Mouse (Mus musculus) 3T3-L1 (cell line): ENCODE data around the gene Gtf3c4.

Source experiments
- DNase-seq: peaks from one replicate; pipeline ENCODE4 v3.0.0-alpha.2; 2015; ENCODE audit warnings: low read depth, low spot score

Gtf3c4 gene

GRCm38 (mm10) chr2:28840222-28840951 lies at the start of gene Gtf3c4, which contains the start of gene Ddx31:
Gene Gtf3c4 (minus strand): TSS chr2:28840360.
Gene Ddx31 (plus strand): TSS chr2:28840406.
- DNase-seq = peak; percentile 88

- DNase-seq = no peak
These were observed 44.8 kb upstream of the Gtf3c4 start for GRCm38 (mm10) chr2:28884914-28885313.

GRCm38 (mm10) chr2:28882826-28883485 lies 42.8 kb upstream of the Gtf3c4 start:
- DNase-seq = no peak

GRCm38 (mm10) chr2:28882047-28882446 lies 41.9 kb upstream of the Gtf3c4 start:
- no peak for DNase-seq

DNA sequence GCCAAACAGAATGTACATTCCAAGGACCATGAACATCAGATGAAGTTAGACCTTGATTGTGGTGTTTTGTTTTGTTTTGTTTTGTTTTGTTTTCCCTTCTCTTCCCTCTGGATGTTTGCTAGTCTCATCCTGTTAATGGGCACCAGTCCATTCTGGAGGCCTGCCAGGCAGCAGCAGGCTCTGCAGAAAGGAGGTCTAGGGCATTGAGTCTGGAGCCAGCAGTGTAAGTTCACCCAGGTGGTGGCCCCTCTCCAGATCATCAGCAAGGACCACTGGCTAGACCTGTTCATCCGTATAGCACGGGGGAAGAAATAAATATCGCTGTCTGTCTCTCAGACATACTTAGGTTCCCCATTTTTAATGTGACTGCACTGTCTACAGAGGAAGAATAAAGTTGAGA lies 41.1 kb upstream of the Gtf3c4 start:
- no peak for DNase-seq

DNA sequence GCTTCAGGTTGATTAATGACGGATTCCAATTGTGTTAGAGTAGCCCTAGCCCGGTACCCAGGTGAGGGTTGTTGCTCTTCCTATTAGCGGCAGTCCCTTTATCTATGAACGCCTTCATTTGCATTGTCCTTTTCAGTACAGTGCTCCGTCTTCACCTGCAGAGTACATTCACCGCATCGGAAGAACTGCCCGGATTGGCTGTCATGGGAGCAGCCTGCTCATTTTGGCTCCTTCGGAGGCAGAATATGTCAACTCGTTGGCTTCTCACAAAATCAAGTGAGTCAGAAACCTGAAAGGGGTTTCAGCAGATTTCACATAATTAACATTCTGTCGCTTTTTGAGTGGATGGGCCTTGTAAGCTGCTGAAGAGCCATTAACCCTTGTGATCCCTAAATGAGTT lies 35.4 kb upstream of the Gtf3c4 start:
- no peak for DNase-seq

DNA sequence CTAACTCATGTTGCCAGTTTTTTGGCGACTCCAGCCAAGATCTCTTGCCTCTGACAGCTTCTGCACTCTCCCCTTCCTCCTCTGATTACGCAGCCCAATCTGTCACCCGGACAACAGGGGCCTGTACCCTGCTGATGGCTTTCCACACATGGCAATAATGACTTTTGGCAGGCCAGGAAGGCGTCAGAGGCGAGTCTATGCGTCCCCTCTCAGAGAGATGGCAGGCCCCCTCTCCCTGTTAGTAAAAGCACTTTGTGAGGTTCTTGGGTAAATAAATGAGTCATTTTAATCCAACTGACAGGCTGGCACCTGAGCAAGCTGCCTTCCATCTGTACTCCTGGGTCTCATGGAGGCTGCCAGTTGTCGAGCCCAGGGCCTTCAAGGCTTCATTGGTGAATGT lies 27.3 kb upstream of the Gtf3c4 start:
- no peak for DNase-seq

DNA sequence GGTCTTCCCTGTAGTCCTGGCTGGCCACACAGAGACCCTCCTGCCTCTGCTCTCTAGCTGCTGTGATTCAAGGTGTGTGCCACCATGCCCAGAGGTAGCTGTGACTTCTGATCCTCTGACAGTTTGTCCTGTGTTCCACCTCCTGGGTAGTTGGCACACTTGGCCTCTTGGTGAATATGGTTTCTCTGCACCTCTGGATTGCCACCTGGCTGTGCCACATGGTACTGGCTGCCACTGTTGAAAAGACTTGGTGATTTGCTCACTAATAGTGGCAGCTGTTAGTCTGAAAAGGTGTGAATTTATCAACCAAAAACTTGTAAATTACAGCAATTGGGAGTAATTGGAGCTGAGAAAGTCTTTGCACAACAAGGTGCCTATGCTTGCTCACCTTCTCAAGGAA lies 23.7 kb upstream of the Gtf3c4 start:
- no peak for DNase-seq

- no peak for DNase-seq
These were observed 20.7 kb upstream of the Gtf3c4 start for GRCm38 (mm10) chr2:28860678-28861423.

DNA sequence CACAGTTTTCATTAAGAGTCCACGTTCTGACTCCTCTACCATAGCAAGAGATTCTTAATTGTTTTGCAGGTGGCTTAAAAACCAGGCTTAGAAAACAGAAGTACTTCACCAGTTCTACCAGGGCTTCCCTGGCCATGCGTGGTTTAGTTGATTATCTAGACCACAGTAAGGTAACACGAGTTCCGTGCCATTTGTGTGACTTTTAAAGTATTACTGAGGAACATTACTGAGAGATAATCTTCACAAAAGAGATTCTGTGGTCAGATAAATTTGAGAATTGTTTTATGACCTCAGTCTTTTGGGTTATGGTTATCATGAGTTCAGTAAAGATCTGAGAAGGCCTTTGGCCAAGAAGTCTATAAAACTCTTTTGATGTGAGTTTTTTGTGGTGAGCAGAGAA lies 19.1 kb upstream of the Gtf3c4 start:
- DNase-seq = no peak

DNA sequence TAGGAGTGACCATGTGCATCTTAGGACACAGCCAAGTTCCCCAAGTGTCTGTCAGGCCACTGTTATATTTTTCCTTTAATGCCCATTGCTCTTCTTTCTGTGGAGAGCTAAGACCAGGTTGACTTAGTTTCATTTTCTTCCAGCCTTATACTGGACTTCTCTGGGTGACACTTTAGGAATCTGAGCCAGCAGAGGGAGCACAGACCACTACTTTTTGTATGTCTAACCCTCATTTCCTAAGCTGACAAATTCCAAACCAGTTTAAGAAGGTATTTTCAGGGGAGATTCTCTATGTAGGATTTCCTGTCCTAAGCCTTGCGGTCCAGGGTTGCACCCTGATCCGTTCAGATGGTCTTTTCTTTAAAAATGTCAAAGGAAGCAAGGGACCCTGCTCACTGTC lies 15.6 kb upstream of the Gtf3c4 start:
- peak; percentile 23 for DNase-seq

GRCm38 (mm10) chr2:28852594-28852993 lies 12.4 kb upstream of the Gtf3c4 start:
- DNase-seq = no peak

GRCm38 (mm10) chr2:28848879-28849278 lies 8.7 kb upstream of the Gtf3c4 start:
- no peak for DNase-seq

GRCm38 (mm10) chr2:28842042-28842441 lies 1.9 kb upstream of the Gtf3c4 start:
- DNase-seq = no peak

DNA sequence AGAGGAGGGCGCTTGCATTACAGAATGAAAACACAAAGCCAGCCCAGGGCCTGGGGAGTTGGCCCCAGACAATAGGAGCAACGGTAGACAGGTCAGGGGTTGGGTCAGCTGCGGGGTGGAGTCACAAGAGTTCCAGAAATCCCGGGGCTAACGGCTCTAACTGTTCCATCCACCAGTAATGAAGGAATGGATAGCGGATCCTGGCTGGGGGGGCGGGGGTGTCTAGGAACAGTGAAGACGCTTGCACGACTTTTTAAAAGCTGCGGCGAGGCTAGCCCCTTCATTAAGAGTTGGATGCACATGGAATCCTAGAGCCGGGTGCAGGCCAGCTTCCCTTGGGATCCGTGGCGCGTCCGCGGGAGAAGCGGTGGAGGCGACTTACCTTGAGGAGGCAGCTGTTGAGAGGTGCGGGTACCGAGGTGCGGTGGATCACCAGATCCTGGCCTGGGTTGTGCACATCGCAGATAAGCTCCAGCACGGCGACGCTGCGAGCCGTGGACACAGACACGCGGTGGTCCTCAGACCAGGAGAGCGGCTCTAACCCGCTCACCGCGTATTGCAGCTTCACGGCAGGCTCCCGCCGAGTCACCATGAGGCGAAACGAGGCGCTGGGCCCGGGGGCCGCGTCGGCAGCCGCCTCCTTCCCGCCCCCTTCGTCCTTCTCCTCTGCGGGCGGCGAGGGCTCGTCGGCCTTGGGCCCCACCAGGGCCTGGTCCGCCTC lies 499 bp downstream of the Gtf3c4 start:
- peak; percentile 34 for DNase-seq

DNA sequence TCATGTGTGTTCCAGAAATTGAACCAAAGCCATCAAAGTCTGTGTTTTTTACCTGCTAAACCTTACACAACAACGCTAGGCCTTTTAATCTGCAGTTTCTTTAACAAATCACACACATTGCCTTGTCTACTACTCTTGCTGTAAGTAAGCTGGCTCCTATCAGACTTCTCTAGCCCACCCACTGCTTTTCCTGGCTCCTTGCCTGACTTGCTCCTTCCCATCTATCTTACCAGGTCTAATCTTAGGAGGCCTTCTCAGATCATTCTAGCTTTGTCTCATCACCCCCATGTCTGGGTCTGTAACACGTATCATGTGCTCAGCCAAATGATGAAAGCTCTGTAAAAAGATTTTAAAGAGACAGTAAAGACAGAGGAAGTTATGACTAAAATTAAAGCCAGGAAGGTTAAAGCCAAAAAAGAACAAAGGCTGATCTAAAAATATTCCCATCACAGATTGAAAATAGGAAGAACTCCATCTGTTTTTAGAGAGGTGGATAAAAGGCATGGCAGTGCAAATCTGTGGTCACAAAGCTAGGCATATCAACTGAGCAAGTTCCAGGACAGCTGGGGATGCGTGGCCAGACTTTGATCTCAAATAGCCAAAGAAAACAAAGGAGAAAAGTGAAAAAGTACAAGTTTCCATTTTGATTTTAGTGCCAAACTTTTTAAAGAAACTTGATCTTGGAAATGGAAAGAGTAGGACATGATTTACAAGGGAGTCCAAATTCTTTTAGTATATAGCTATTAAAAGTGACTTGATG lies 3.8 kb downstream of the Gtf3c4 start:
- DNase-seq = peak; percentile 3

GRCm38 (mm10) chr2:28829265-28829664 lies 10.9 kb downstream of the Gtf3c4 start:
- DNase-seq = peak; percentile 37

GRCm38 (mm10) chr2:28818866-28819265 lies 21.3 kb downstream of the Gtf3c4 start:
- DNase-seq = no peak

DNA sequence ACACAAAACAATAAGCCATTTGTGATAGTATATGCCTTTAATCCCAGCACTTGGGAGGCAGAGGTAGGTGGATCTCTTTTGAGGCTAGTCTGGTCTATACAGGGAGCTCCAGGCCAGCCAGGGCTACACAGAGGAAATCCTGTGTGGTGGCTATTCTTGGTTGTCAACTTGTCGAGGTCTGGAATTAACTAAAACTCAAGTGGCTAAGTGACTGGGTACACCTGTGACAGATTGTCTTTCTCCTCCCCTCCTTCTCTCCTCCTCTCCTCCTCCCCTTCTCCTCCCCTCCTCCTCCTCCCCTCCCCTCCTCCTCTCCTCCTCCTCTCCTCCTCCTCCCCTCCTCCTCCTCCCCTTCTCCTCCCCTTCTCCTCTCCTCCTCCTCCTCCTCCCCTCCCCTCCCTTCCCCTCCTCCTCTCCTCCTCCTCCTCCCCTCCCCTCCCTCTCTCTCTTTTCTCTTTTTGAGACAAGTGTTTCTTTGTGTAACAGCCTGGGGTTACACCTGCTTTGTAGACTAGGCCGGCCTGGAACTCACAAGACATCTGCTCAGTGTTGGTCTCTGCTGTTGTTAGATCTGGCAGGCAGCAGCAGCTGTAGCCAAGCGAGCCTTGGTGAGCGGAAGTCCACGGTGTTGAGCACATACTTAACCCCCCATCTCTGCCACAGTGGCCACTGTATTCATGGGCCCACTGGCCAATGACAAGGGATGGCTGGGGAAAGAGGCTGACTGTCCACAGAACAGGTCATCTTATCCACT lies 29.7 kb downstream of the Gtf3c4 start:
- no peak for DNase-seq

DNA sequence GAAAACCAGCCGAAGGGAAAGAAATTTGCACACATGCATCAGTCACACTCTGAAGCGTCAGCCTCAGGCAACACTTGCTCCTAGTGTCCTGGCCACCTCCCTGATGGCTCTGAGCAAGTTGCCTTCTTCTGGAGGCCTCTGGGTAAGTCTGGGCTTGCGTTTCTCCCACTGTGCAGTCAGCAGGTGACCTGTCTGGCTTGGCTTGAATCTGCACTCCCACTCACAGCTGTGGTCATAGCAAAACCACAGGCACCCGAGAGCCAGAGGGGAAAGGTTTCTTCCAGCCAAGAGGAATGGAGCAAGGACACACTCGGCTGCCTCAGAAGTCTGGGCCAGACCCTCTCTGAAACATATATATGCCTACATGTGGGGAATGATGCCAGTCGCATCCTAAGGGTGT lies 31.3 kb downstream of the Gtf3c4 start:
- DNase-seq = peak; percentile 32
